Mouse (Mus musculus) left cerebral cortex, adult 18-20 months (tissue): ENCODE measurements around the gene Mta3. TPM values are rescaled to one million over a fixed set of nuclear protein-coding genes. Genes with fewer than 3 reads are reported as not detected.
"Not testable (repeated sequence)": the region's sequence is repeated elsewhere in the genome, so short reads cannot be mapped to it uniquely, and the experiment has no call there.

Experiments used
- DNase-seq, 2 experiments: peaks; one replicate each; pipeline ENCODE4 v3.0.0; 2021 to 2022; ENCODE audit warnings: low spot score in 2 of 2, mixed read lengths in 1 of 2
- total RNA-seq, 2 experiments: library from RNA; stranded (reverse); gene quantifications; 2 replicates each; pipeline ENCODE4 v1.2.3; 2021

Gene Mta3
- total RNA-seq, 2 experiments from 2014 or later: 96.4 to 102 TPM

DNA sequence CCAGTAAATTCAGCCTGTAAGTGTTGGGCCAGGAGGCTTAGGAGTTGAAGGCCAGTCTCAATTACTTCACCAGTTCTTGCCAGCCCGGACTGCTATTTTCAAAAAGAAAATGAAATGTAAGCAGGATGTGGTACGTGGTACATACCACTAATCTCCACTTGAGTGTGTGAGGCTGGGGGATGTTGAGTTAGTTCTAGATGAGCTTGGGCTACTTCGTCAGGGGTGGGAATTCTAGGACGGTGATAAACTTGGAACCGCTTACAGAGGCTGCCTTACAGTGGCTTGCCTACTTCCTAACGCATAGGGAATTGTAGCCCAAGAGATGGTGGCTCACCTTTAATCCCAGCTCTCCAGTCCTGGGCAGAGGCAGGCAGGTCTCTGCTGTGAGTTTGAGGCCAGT lies 1.9 kb downstream of the Mta3 start:
- no peak for DNase-seq

DNA sequence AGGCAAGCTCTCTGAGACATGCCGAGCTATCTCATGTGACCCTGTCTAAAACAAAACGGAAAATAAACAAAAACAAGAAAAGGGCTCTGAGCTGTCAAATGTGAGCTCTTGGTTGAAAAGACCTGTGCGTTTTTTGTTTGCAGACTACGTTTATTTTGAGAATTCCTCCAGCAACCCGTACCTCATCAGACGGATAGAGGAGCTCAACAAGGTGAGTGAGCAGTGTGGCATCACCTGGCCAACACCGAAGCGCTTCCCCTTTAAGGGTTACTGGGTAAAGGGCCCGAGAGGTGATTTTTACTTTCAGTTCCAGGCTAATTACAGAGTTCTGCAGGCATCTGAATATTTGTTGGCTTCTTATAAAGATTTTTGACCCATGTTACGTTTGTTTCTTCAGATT lies 2.3 kb downstream of the Mta3 start:
- no peak for DNase-seq

DNA sequence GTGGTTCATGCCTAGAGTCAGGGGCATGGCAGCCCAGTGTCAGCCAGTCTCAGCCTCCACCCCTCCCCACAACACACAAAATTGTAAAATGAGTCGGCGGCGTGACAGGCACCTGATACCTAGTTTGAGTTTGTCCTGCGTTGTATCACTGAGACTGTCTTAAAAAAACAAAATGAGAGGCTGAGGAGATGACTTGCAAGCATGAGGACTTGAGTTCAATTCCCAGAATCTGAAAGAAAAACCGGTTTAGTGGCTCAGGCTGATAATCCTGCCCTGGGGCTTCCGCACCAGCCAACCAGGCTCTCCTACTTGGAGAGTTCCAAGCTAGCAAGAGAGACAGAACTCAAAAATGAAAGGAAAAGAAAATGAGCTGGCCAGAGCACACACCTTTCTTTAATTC lies 2.9 kb downstream of the Mta3 start:
- no peak for DNase-seq

DNA sequence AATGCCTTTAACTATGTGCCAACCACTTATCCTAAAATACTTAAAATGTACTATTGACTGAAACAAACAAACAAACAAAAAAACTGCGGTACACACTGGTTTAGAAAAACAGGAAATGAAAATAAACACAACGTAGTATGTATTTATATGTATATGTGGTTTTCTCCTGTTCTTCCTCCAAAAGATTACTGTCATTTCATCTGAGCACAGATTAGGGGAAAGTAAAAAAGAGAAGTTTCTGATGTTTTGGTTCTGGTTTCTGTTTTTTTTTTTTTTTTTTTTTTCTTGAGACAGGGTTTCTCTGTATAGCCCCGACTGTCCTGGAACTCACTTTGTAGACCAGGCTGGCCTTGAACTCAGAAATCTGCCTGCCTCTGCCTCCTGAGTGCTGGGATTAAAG lies 3.6 kb downstream of the Mta3 start:
- not testable (repeated sequence) for DNase-seq

DNA sequence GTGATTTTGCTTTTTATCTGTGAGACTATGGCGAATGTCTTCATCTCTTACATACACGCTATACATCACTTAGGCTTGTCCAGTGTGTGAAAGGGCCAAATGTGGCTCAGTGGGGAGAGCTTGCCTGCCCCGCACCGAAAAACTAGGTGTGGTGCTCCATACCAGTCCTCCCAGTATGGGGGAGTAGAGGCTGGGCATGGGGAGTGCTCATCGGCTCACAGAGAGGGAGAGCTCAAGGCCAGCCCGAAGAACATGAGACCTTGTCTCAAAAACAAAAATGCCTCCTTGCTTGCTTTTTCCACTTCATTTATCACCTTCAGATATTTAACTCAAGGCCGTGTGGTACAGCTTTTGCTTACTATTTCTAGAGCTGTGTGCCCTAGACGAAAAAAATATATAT lies 4.7 kb downstream of the Mta3 start:
- DNase-seq: no peak

DNA sequence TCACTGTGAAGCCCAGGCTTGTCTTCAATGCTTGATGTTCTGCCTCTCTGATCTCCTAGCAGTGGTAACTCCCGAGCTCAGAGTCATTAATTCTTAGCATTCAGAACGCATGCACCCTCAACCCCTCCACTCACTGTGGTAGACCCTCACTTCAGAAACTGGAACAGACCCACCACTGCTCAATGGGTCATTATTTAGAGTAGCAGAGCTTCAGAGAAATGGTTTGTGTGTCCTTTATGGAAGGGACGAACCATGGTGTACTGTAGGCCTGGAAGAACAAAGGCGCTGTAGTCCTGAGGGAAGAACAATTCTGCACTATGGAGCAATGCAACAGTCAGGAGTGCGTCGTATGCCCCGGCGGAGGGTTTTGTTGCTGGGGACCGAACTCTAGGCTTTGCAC lies 6.4 kb downstream of the Mta3 start:
- DNase-seq: no peak

DNA sequence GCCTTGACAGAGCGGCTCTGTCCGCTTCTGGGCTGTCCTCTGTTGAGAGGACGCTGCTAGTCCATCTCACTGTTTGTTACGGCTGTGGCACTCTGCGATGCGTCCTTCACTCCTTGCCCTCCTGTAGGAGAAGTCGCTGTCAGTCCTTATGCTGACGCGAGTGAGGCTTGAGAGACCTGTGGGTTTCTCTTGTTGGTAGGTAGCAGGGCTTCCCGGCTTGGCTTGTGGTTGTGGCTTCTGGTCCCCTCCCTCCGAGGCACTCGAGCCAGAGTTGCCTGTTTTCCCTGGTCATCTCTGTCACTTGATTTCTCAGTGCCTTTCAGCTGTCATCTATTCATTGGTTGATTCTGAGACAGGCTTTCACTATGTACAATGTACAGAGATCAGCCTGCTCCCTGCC lies 14.5 kb downstream of the Mta3 start:
- no peak for DNase-seq

DNA sequence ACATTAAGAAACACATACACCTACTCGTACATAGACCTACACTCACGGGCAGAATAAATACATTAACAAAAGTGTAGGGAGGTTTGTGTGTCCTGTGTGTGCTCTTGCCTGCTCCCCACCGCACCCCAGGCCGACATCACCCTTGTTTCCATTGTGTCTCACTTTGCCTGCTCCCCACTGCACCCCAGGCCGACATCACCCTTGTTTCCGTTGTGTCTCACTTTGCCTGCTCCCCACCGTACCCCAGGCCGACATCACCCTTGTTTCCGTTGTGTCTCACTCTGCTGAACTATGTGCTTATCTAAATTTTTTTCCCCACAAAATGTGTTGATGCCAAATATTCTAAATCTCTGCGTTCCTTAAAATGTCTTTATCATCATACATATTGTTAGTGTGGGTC lies 15.2 kb downstream of the Mta3 start:
- DNase-seq: no peak

DNA sequence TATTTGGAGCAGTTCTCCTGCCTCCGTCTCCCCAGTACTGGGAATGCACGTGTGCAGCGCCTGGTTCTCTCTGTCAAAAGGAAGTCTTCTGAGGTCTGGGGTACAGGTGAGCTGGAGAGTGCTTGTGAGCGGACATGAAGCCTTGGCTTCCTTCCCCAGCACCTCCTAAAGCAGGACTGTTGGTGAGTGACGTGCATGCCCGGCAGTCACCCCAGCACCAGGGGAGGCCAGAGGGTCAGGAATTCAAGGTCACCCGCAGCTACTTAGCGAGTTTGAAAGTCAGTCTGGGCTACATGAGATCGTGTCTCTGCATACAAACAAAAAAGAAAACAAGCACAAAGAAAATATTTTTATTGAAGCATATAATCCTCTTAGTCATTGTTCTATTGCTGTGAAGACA lies 17.1 kb downstream of the Mta3 start:
- no peak for DNase-seq

DNA sequence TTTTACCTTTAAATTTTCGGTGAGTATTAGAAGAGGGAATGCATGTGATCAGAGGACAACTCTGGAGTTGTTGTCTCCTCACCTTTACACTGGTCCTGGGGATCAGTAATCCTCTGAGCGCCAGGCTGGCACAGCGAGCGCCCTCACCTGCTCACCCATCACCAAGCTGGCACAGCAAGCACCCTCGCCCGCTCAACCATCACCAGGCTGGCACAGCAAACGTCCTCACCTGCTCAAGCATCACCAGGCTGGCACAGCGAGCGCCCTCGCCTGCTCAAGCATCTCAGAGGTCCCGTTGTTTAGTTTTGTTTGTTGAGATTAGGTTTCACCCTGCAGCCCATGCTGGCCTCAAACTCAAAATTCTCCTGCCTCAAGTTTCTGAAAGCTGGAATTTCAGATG lies 20.5 kb downstream of the Mta3 start:
- DNase-seq: no peak

DNA sequence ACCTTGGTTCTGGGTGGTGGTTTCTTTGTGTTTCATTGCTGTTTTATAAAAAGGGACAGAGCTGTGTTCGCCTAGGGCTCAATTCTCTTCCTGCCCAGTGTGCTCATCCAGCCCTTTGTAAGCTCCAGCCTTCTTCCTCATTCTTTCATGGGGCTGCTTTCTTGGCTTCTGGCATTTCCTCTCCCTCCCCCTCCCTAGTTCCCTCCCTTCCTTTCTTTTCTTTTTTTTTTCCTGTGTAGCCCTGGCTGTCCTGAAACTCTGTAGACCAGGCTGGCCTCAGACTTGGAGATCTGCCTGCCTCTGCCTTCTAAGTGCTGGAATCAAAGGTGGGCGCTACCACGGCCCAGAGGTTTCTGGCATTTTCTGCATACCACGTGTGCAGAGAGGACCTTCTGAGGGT lies 21.7 kb downstream of the Mta3 start:
- DNase-seq: no peak

DNA sequence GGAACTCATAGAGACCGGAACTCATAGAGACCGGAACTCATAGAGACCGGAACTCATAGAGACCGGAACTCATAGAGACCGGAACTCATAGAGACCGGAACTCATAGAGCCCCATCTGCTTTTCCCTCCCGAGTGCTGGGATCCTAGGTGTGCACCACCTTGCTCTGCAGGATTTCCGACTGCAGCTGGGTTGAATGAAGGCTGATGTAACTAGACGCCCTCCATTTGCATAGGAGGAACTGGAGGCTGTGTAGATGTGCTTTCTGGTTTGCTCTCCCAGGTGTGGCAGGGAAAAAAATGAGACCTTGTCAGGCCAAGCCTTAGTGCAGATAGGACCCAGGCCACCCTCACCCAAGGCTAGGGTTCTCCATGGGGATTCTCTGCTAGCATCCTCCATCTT lies 23.1 kb downstream of the Mta3 start:
- DNase-seq: no peak

DNA sequence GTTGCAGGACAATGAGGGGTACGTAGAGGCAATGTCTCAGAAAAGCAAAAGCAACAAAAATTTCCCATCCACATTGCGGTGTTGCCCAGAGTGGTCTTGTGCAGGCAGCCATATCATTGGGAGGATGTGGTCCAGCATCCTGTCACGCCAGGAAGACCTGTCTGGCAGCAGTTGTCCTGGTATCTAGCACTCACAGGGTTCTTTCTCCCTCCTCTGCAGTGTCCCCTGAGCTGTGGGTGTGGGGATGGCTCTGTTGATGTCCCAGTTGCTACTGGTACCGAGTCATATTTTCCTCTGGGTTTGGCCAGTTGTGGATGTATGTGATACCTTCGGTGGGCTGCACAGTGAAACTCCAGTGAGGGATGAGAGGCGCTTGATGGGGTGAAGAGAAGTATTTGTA lies 24.2 kb downstream of the Mta3 start:
- DNase-seq: no peak

DNA sequence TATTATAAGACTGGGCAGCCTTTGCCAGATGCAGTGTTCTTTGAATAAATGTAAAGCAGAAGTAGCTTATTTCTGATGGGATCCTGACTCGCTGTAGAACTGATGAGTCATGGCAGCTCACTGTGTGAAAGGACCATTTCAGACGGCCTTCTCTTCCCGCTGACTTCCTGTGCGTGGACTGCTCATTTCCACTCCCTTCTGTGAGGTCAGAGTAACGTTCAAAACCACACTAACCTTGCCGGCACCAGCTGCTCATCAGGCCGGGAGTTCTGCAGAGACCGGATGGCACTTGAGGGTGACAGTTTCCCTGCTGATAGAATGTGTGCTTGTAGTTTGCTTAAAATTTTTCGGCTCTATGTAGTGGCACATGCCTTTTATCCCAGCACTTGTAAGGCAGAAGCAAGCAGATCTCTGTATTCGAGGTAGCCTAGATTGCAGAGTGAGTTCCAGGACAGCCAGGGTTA lies 26.2 kb downstream of the Mta3 start:
- DNase-seq: peak; percentile 41 to 52

DNA sequence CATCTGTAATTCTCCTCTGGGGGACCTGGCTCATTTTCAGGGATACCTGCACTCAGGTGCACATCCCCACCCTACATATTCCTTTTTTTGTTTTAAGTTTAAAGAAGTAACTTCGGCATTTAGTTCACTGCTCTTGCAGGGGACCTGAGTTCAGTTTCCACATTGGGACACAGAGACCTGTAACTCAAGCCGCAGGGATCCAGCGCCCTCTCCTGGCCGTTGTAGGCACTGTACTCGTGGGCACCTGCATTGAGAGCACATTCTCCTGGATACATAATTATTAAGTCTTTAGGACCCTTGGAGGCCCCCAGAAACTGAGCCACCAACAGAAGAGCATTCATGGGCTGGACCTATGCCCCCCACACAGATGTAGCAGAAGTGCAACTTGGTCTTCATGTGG lies 26.8 kb downstream of the Mta3 start:
- peak; percentile 26 to 59 for DNase-seq

DNA sequence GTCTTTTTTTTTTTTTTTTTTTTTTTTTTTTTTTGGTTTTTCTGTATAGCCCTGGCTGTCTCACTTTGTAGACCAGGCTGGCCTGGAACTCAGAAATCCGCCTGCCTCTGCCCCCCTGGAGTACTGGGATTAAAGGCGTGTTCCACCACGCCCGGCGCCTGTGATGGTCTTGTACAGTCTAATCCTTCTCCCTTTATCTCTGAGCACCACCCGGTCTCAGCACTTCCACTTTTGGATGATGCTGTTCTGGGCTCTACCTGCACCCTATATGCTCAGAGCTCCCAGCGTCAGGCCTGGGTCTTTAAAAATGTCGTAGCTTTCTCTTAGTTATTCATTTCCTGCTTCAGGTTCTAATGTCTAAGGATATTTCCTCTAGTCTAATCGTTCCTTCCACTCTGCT lies 30.7 kb downstream of the Mta3 start:
- no peak for DNase-seq

DNA sequence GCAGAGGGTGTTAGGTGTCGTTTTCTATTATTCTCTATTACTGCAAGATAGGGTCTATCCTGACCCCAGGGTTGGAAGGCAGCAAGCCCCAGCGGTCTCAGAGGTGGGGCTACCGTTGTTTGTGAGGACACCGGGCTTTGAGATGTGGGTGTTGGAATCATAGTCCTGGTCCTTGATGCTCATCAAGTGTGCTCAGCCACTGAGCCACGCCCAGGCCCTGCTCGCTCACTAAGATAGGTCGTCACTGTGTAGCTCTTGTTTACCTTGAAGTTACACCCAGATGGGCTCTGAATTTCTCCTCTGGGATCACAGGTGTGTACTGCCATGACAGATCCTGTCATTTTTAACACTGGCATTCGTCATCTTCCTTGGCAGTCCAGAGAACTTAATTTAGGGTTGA lies 31.8 kb downstream of the Mta3 start:
- DNase-seq: no peak

DNA sequence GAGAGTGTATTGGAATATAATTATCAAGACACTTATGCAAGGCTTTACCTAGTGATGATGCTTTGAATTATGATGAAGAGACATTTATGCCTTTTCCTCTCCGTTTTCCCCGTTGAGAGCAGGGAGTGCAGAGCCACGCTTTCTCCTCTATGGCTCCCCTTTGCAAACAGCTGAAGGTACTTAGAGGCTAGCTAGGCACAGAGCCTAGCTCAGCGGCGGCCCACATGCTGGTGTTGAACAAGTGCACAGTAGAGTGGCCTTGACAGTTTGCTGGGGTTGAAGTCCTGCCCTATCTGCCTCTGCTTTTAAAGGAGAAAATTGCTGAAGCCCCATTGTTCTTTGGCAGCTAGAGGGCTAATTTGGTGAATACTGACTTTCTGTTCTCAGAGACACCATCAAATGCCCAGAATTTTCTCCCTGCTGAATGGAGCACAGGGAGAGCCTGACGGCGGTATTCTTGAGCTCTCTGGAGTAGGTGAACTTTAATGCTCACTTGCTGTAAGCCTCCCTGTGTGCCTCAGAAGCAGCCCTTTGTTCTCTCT lies 34.2 kb downstream of the Mta3 start:
- DNase-seq: no peak

DNA sequence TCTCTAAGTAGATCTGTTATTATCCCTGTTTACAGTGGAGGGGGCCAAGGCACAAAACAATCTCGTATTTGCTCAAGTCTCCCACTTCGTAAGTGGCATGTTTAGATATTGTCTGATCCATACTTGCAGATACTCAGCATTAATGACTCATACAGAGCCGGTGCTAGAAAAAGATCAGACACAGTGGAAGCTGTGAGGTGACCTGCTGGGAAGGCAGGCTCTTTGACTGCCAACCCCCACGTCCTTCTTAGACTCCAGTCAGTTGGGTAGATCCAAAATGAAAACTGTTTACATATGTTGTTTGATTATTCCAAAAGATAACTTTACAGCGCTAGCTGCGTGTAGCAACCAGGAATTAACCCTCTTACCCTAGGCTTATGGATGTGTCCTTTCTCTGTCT lies 35.3 kb downstream of the Mta3 start:
- no peak for DNase-seq

DNA sequence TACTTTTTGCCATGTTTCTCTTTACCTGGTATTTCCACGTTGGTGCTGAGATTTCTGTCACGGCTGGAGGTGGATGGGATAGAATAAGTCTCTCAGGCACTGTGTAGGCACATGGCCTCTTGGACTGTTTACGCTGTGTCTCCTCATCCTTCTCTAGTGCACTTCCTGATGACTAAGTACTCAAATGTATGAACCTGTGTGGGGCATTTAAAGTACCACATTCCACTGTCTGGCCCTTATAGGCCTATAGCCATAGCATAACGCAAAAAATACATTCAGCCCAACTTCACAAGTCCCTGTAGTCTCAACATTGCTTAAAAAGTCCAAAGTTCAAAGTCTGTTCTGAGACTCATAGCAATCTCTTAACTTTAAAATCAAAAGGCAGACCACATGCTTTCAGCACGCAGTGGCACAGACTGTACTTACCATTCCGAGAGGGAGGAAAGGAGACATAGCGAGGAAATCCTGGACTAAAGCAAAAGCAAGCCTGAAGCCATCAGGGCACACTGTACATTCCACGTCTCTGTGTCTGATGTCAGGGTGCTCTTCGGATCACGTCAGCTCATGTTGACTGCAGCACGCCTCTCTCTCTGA lies 38.4 kb downstream of the Mta3 start:
- no peak for DNase-seq

DNA sequence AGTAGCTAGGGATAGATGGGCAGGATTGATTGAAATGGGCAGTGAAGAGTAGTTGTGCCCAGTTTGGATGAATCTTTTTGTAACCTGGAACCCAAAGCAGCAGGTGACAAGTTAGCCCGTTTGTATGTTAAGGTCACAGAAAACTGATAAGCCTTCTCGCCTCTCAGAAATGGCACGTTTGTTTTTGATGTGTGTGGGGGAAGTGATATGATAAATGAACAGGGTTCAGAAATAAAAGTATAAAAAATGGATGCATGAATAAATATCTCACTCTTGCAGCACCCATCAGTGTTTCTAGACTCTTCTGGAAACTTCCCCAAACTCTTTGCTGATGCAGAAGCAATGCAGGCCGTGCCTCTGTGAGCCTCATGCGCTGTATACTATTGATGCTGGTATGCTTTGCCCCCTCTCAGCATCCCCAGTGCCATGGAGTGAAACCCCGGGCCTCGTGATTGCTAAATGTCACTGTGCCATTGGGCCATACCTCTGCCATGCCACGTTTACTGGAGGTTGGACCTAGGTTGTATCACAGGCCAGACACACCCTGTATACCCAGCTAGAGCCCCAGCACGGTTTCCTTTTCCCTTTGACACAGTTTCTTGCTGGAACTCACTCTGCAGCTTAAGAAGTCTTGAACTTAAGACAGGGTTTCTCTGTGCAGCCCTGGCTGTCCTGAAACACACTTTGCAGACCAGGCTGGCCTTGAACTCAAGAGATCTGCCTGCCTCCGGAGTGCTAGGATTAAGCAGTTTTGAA lies 41.6 kb downstream of the Mta3 start:
- no peak for DNase-seq

DNA sequence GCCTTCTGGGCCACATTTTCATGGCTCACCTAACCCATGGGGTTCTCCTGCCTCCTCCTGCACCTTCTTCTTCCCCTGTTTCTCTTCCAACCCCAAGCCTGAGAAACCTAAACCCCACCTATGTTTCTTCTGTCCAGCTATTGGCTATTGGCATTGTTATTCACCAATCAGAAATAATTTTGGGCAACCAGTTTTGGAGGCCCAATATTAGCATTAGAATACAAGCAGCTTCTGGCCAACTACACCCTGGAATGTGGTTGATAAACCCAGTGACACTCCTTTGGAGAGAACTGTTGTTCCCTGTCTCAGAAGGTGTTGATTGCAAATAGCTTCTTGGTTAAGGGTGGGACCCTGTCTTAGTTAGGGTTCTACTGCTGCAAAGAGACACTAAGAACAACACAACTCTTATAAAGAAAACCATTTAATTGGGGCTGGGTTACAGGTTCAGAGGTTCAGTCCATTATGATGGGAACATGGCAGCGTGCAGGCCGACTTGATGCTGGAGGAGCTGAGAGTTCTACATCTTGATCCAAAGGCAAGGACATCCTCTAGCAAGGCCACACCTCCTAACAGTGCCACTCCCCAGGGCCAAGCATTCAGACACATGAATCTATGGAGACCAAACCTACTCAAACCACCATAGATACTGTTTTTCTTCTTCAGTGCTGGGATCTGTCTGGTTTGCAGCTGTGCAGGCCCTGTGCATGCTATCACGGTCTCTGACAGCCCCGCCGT lies 44.4 kb downstream of the Mta3 start:
- no peak for DNase-seq
